Mouse (Mus musculus) liver, adult 2 months (tissue): ENCODE measurements around the gene Dtx1. TPM values are rescaled to one million over a fixed set of nuclear protein-coding genes. Genes with fewer than 3 reads are reported as not detected.

ENCODE experiments used
- DNase-seq: peaks from one replicate; pipeline ENCODE4 v3.0.0-alpha.2; 2011; ENCODE audit warnings: low read depth, low spot score; ENCODE audit errors: extremely low read depth
- H3K27ac ChIP-seq: fragments of 200-500 bp; replicated peaks from 2 replicates; pipeline ENCODE4 v1.5.1; 2012; ENCODE audit warnings: low read depth, mild to moderate bottlenecking, control low read depth, inconsistent platforms, low read length; ENCODE audit not compliant: insufficient read depth
- H3K27me3 ChIP-seq: fragments of 200-500 bp; 2 replicates; pipeline ENCODE4 v1.6.1; 2012; ENCODE audit warnings: mild to moderate bottlenecking, moderate library complexity, low read length, inconsistent platforms; ENCODE audit not compliant: control insufficient read depth, insufficient read depth
- H3K36me3 ChIP-seq: fragments of 200-500 bp; 2 replicates; pipeline ENCODE4 v1.6.1; 2012; ENCODE audit warnings: low read length, inconsistent platforms; ENCODE audit not compliant: control insufficient read depth, insufficient read depth
- H3K4me1 ChIP-seq: fragments of 200-500 bp; 2 replicates; pipeline ENCODE4 v1.6.1; 2011; ENCODE audit warnings: low read length; ENCODE audit not compliant: control insufficient read depth, insufficient read depth
- H3K4me3 ChIP-seq: fragments of 200-500 bp; 2 replicates; pipeline ENCODE4 v1.5.1; 2011; ENCODE audit warnings: low read depth, mild to moderate bottlenecking, control low read depth, low read length, moderate library complexity; ENCODE audit not compliant: insufficient read depth
- H3K79me2 ChIP-seq: fragments of 200-500 bp; 2 replicates; pipeline ENCODE4 v1.6.1; 2012; ENCODE audit warnings: inconsistent platforms, mild to moderate bottlenecking, low read length, moderate library complexity; ENCODE audit not compliant: control insufficient read depth, insufficient read depth
- H3K9ac ChIP-seq: fragments of 200-500 bp; 2 replicates; pipeline ENCODE4 v1.6.1; 2012; ENCODE audit warnings: low read depth, mild to moderate bottlenecking, control low read depth, inconsistent platforms, low read length
- CTCF ChIP-seq: fragments of 200-500 bp; IDR thresholded peaks from 2 replicates; pipeline ENCODE4 v1.5.1; 2011; ENCODE audit warnings: low read depth, low read length, control low read depth
- POLR2A ChIP-seq: fragments of 200-500 bp; IDR thresholded peaks from 2 replicates; pipeline ENCODE4 v1.6.1; 2011; ENCODE audit warnings: low read length, control low read depth; ENCODE audit not compliant: insufficient read depth; ENCODE audit errors: extremely low read depth
- WGBS: fragments of 180-500 bp; shearing (Covaris S2); methylation state at CpG from one replicate; pipeline ENCODE4 v1.1.7; 2018; 5-methylcytosine and 5-hydroxymethylcytosine counted together
- polyA plus RNA-seq: library from polyadenylated mRNA; depleted of rRNA; stranded (reverse); fragments of >200 nt; gene quantifications from 2 replicates; pipeline ENCODE4 v1.2.3, GENCODE M21; 2012
- total RNA-seq: library from RNA; depleted of rRNA; stranded (reverse); fragments of >200 nt; gene quantifications from 2 replicates; pipeline ENCODE4 v1.2.3, GENCODE M21; 2014

The Dtx1 gene
- total and polyA plus RNA-seq, 2 experiments = 0.65 to 1.3 TPM

GRCm38 (mm10) chr5:120702969-120703368 is 8.8 kb downstream of the Dtx1 start:
- no peaks in the 10 kb centered on the region for H3K36me3 ChIP-seq
- TF ChIP-seq CTCF = no peak
- TF ChIP-seq POLR2A = no peak
- WGBS = 71% methylated on average over 2 of the region's 2 CpGs

GRCm38 (mm10) chr5:120702421-120702820 is 9.3 kb downstream of the Dtx1 start:
- Histone ChIP-seq H3K27me3 (no peaks in the 10 kb centered on the region; the same call in 1 of the 2 replicates), H3K4me1 (peaks cover 3% of the 10 kb centered on the region; the same call in 1 of the 2 replicates), H3K9ac (no peak overlapping the region), H3K27ac (no peak overlapping the region), H3K36me3 (no peaks in the 10 kb centered on the region), H3K4me3 (no peak overlapping the region), H3K79me2 (no peaks in the 10 kb centered on the region)
- no peak for TF ChIP-seq CTCF
- 79% methylated on average over 4 of the region's 4 CpGs for WGBS
- no peak for DNase-seq

More at GRCm38 (mm10) chr5:120702969-120703368, 8.8 kb downstream of the Dtx1 start:
- no peak for DNase-seq
- Histone ChIP-seq H3K27me3 (no peaks in the 10 kb centered on the region; the same call in 1 of the 2 replicates), H3K79me2 (no peaks in the 10 kb centered on the region), H3K4me1 (peaks cover 3% of the 10 kb centered on the region; the same call in 1 of the 2 replicates), H3K27ac (no peak overlapping the region), H3K9ac (no peak overlapping the region), H3K4me3 (no peak overlapping the region)

GRCm38 (mm10) chr5:120700996-120701790 is 10.5 kb downstream of the Dtx1 start:
- peaks cover 3% of the 10 kb centered on the region; the same call in 1 of the 2 replicates for H3K4me1 ChIP-seq
- WGBS = 57% methylated on average over 11 of the region's 11 CpGs
- no peaks in the 10 kb centered on the region for H3K79me2 ChIP-seq
- no peak overlapping the region for H3K27ac ChIP-seq
- H3K4me3 ChIP-seq = no peak overlapping the region
- H3K27me3 ChIP-seq = no peaks in the 10 kb centered on the region
- DNase-seq = no peak
- no peak for TF ChIP-seq POLR2A
- TF ChIP-seq CTCF = no peak
- H3K9ac ChIP-seq = no peak overlapping the region
- H3K36me3 ChIP-seq = no peaks in the 10 kb centered on the region

GRCm38 (mm10) chr5:120698801-120699391 is 12.8 kb downstream of the Dtx1 start:
- Histone ChIP-seq H3K4me3 (no peak overlapping the region), H3K79me2 (no peaks in the 10 kb centered on the region), H3K9ac (no peak overlapping the region), H3K27me3 (peaks cover 8% of the 10 kb centered on the region), H3K4me1 (peaks cover 3% of the 10 kb centered on the region; the same call in 1 of the 2 replicates), H3K36me3 (no peaks in the 10 kb centered on the region), H3K27ac (0 out of 2 replicates have a peak overlapping the region, but pooled peaks have one; percentile 5)
- peak; percentile 79 for DNase-seq
- TF ChIP-seq CTCF (no peak), POLR2A (no peak)
- 35% methylated on average over 16 of the region's 16 CpGs for WGBS

GRCm38 (mm10) chr5:120698181-120698580 is 13.5 kb downstream of the Dtx1 start:
- 53% methylated on average over 3 of the region's 3 CpGs for WGBS

GRCm38 (mm10) chr5:120696865-120697264 is 14.9 kb downstream of the Dtx1 start:
- Histone ChIP-seq H3K27me3 (peaks cover 8% of the 10 kb centered on the region), H3K27ac (no peak overlapping the region), H3K4me1 (peaks cover 3% of the 10 kb centered on the region; the same call in 1 of the 2 replicates), H3K36me3 (no peaks in the 10 kb centered on the region), H3K9ac (no peak overlapping the region), H3K4me3 (no peak overlapping the region), H3K79me2 (no peaks in the 10 kb centered on the region)
- TF ChIP-seq POLR2A = no peak
- TF ChIP-seq CTCF = no peak
- 67% methylated on average over 4 of the region's 4 CpGs for WGBS
- no peak for DNase-seq

More at GRCm38 (mm10) chr5:120698181-120698580, 13.5 kb downstream of the Dtx1 start:
- peaks cover 8% of the 10 kb centered on the region for H3K27me3 ChIP-seq
- no peaks in the 10 kb centered on the region for H3K79me2 ChIP-seq
- TF ChIP-seq POLR2A (no peak), CTCF (no peak)
- peaks cover 3% of the 10 kb centered on the region; the same call in 1 of the 2 replicates for H3K4me1 ChIP-seq
- H3K27ac ChIP-seq = no peak overlapping the region
- DNase-seq = no peak
- H3K36me3 ChIP-seq = no peaks in the 10 kb centered on the region
- H3K4me3 ChIP-seq = no peak overlapping the region
- H3K9ac ChIP-seq = no peak overlapping the region
